Mouse (Mus musculus) adrenal gland, postnatal 14 days (tissue): ENCODE measurements around the gene Gm45062. TPM values are rescaled to one million over a fixed set of nuclear protein-coding genes. Genes with fewer than 3 reads are reported as not detected.
"Not testable (repeated sequence)": the region's sequence is repeated elsewhere in the genome, so short reads cannot be mapped to it uniquely, and the experiment has no call there.

ENCODE experiments used
- DNase-seq: peaks from one replicate; pipeline ENCODE4 v3.0.0; 2021; ENCODE audit warnings: mixed read lengths
- total RNA-seq: library from RNA; stranded (reverse); gene quantifications from 2 replicates; pipeline ENCODE4 v1.2.3, GENCODE M21; 2021

Gm45062 gene
- total RNA-seq, 1 experiment from 2014 or later = 2.0 TPM

DNA sequence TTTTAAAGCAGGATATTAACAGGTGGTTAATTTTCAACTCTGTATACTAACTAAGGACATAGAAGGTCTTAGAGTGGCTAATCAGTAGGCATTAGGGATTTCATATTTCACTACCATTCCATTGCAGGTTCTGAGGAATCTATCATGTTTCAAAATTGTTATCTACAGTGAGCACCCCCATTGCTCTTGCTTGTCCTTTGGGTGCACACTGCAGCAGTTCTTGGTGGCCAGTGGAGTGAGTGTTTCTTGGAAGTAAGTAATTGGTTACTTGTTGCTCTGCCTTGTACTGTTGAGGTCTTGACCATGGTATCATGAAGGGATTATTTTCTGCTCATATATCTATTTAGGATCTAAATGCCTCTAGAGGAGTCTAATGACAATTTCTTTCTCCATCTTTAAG lies 57.0 kb downstream of the Gm45062 start:
- no peak for DNase-seq

- no peak for DNase-seq
Measured at GRCm38 (mm10) chr6:8319591-8319990, 60.3 kb downstream of the Gm45062 start.

DNA sequence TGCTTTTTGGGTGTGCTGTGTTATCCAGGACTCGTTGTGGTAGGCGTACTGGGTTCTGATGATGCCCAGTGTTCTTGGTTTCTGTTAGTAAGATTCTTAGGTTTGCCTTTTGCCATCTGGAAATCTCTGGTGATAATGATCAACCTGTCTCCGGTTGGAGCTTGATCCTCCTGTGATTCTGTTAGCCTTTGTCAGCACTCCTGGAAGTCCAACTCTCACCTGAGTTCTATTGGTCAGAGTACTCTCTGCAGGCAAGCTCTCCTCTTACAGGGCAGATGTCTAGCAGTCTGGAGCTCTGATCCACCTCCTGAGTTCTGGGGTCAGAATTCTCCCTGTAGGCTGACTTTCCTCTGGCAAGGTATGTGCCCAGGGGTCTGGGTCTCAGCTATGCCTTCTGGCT lies 72.2 kb downstream of the Gm45062 start:
- not testable (repeated sequence) for DNase-seq

GRCm38 (mm10) chr6:8333380-8333779 lies 74.1 kb downstream of the Gm45062 start:
- DNase-seq = no peak

DNA sequence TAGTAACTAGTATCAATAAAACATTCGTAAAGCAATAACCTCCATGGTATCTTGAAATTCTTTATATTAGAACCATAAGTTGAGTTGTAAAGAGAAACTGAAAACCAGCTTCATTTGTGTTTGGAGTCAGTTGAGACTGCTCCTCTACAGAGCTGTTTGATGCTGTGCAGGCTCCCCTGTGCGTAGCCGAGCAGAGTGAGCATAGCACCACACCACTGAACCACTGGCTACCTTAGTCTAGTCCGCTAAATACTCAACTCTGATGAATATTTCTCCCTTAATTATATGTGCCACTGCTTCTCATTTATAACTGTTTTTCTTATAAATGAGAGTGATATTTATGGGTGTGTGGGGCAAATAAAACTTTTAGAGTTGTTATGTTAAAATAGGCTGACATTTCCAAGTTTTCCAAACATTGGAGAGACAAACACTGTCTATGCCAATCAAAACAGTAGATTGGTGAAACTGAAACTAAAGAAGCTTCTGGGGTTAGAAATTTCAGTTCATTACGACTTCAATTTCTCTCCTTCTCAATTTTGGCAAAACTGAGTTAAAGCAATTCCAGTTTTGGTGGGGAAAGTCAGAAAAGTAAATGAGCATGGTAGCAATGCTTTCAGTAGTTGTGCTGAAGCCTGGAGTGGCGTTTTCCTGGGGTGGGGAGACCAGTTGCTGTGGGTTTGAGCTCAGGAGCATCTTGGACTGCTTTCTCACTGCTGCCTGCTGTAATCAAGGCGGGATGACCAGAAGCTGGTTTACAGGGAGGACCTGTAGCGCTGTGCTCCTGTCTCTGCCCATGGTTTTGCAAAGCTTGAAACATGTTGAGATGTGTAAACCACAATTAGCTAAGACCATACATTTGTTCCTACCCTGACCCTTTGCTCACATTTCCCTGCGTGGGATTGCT lies 77.5 kb downstream of the Gm45062 start:
- no peak for DNase-seq

- DNase-seq = no peak
Measured at GRCm38 (mm10) chr6:8339453-8339852, 80.2 kb downstream of the Gm45062 start.

DNA sequence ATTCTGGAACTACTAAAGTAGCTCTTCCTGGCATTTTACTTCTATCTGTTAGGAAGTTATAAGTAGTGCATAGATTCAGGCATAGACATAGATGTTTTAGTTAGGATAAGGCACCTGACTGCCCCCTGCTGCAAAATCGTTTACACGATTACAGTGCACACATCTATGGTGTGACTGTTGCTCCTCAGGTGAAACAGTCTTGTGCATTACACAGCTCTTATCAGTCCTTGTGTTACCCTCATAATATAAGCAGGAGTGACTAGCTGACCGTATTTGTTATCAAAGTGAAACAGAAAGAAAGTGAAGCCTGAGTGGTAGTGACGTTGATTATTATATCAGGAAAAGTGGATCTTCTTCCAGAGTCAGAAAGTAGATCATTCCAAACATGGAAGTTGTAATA lies 84.0 kb downstream of the Gm45062 start:
- no peak for DNase-seq

DNA sequence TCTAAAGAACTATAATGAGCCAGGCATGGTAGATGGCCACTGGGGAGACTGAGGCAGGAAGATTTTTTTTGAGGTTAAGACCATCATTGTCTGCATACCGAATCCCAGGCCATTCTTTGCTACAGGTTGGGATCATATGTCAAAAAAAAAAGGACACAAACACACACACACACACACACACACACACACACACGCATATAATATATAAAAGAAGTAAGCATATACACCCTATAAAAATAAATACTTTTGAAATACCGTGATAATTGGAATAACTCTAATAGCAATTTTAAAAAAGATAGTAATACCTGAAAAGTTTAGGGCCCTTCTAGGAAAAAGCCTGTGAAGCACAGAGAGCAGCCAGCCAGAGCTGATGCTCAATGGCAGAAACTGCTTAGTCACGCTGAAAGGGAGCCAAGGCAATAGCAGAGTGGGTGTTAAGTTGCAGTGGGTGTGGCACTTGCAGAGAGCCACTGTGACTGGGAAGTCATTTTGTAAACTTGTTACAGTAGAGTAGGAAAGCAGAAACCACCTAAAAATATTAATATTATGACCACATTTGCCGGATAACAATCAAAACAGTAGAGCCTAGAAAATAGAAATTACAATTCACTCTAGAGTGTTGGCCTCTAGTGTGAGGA lies 86.1 kb downstream of the Gm45062 start:
- DNase-seq = peak; percentile 55

GRCm38 (mm10) chr6:8347154-8347553 lies 87.9 kb downstream of the Gm45062 start:
- no peak for DNase-seq

GRCm38 (mm10) chr6:8348344-8348743 lies 89.1 kb downstream of the Gm45062 start:
- no peak for DNase-seq

DNA sequence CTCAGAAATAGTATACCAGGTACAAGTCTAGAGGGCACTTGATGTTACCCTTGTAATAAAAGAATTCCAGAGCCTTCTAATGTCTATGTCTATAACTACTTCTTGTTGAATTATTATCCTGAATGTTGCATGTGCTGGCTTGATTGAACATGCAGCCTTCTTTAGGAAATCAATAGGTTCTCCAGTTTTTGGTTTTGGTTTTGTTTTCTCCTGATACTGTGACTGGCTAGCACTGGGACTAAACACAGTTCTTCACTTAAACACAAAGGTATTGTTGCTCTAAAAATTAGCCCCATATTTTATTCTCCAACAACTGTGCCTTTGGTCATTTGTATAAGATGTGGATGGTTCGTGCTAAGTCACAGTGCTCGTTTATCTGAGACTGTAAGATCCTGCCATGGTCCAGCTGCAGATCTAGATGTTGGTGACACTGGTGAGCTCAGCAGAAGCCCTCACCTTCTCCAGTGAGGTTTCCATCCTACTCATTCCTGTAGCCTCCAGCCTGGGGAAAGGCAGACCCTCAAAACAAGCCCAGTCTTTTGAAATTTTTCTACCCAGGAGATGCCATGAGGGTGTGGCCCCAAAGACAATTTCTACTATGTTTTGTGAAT lies 89.9 kb downstream of the Gm45062 start:
- DNase-seq = no peak

DNA sequence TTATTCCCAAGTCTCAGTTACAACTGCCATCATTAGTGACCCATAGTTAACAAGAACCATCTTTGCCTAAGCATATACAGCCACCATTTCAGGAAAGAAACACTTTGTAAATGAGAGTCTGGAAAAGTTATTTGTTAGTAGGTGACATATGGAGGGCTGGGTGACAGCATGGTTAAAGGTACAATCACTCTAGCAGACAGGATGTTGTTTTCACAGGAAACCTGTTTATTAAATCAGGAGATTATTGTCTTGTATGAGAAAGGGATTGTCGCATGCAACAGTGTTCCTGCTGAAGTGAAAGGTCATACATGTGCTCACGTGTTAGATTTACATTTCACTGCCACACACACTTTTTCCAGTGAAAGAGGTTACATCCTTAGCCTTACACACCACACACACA lies 92.3 kb downstream of the Gm45062 start:
- DNase-seq = no peak

GRCm38 (mm10) chr6:8352533-8353168 lies 93.4 kb downstream of the Gm45062 start:
- no peak for DNase-seq

GRCm38 (mm10) chr6:8353461-8353860 lies 94.2 kb downstream of the Gm45062 start:
- no peak for DNase-seq

GRCm38 (mm10) chr6:8354846-8355245 lies 95.6 kb downstream of the Gm45062 start:
- DNase-seq = no peak

DNA sequence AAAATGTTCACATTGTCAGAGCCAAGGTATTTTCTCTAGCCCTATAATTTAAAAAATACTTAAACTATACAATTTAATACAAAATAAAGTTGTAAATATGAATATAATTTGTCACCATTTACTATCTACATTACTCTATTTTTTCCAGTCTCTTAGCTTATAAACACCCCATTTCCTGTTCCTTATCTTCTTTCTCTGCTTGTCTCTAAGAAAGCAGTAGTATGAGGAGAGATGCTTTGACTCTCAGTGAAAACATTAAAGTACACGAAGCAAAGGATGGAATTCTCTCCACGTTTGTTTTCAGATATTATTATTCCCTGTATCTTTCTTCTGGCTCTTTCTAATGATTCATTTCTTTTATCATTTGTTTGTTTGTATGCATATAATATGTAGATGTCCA lies 99.0 kb downstream of the Gm45062 start:
- no peak for DNase-seq

DNA sequence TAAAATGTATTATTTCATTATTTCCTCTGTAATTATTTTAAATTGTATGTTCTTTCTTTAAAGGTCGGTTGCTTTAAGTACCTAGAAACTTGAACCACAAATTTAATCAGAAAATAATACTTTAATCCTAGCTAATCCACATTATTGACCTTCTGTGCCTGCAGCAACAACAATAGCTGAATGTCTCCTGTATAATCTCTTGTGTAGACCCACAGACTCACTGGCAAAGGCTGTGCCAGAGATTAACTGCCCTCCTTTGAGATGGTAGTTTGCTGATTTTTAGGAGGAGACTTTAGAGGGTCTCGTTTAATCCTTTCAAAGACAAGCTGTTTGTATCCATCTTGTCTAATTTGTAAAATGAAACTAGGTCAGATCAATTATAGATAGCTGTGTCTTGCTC lies 99.5 kb downstream of the Gm45062 start:
- DNase-seq = no peak

DNA sequence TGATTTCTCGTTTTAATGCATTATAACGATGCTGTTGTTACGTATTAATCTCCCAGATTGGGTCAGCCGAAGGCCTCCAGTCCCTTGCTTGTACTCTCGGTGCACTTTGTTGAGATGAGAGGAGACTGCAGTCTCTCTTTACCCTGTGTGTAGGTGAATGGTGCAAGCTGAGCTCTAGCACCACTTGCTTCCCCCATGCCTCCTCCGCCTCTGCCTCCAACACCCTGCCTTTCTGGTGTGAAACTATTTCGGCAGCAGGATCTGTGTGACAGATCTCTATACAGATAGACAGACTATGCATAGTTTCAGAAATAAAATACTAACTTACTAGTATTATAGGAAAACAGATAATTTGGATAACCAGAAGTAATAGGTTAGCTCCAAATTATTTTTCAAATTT lies 101.6 kb downstream of the Gm45062 start:
- DNase-seq = no peak

GRCm38 (mm10) chr6:8364033-8364756 lies 104.9 kb downstream of the Gm45062 start:
- DNase-seq = no peak

DNA sequence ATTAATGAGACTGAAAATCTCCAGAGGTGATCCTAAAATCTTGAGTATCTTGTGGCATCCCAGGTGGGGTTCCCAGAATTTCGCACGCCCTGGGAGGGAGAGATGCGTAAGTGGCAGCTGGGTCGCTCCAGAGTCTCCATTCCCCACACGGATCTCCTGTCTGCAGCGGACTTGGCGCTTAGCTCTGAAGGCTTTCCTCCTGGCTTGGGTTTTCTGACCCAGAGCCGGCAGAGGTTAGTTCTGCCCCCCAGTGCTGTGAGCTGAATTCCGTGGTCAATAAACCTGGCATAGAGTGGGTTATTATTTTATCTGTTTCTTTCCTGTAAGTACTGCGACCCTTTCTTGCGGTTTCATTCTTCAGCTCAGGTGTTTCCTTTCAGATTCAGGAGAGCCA lies 105.5 kb downstream of the Gm45062 start:
- DNase-seq = no peak

DNA sequence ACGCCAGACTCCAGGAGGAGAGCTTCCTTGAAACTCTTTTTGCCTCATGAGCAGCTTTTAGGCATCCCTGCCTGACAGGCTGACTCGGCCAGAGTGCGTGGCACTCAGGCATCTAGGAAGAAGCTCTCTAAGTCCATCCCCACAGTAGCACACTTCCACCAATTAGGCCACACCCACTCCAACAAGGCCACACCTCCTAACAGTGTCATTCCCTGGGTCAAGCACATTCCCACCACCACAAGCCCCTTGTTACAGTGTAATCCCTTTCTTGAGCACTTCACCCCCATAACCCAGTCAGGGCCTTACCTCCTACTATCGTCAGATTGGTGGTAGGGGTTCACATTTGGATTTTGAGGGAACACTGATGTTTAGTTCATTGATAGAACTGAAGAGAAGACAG lies 108.4 kb downstream of the Gm45062 start:
- no peak for DNase-seq

GRCm38 (mm10) chr6:8368198-8368864 lies 109.1 kb downstream of the Gm45062 start:
- no peak for DNase-seq
